Mouse (Mus musculus): ENCODE results near the gene Asb2.

Gene Asb2

DNA sequence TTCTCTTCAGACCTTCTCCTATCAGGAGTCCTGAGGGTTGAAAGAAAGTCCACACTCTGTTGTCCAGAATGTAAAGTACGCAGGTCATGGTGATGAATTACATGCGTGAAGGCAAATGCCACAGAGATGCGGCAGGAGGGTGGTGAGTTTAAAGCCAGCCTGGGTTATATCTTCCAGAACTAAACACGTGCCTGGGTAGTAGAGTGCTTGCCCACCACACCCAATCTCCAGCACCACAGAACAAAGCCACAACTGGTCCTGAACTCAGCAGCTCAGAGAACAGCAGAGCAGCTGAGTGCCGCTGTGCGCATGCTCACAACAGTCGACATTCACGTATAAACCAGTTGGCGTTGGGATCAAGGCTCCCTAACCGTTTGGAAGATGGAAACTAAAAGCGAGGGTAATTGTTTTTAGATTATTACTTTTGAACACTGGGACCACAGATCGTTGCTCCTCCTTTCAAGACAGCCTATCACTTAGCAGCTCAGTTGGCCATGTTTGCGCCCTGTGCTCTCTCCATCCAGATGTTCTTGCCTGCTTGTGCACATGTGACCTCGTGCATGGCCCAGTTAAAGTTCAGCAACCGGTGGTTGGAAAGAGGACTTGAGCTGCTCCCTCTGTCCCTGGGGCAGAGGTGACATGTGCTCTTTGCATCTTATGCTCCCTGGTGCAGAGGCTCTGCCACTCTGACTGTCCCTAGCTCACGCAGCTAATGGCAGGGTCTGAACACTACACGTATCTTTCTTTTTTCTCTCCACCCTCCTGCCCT is 5.9 kb upstream of the Asb2 start:
- DNase-seq (ENCODE audit: extremely low spot score, low spot score): no peak

DNA sequence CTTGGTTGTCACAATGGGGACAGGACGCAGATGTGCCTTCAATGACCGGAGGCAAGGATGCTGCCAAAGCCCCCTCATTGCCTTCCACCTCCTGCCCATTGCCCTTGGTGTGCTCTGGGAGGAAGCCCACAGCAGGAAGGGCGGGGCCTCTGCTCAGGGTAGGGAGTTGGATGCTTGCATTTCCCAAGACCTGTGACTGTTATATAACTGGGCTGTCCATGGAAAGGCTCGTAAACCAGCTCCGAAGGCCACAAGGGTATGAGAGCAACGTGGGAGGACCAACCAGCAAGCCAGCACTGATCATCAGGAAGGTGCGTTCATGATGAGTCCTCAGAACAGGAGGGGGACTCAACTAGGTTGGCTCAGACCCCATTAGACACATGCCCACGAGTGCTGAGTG is 5.0 kb upstream of the Asb2 start:
- DNase-seq (ENCODE audit: extremely low spot score, low spot score): no peak

DNA sequence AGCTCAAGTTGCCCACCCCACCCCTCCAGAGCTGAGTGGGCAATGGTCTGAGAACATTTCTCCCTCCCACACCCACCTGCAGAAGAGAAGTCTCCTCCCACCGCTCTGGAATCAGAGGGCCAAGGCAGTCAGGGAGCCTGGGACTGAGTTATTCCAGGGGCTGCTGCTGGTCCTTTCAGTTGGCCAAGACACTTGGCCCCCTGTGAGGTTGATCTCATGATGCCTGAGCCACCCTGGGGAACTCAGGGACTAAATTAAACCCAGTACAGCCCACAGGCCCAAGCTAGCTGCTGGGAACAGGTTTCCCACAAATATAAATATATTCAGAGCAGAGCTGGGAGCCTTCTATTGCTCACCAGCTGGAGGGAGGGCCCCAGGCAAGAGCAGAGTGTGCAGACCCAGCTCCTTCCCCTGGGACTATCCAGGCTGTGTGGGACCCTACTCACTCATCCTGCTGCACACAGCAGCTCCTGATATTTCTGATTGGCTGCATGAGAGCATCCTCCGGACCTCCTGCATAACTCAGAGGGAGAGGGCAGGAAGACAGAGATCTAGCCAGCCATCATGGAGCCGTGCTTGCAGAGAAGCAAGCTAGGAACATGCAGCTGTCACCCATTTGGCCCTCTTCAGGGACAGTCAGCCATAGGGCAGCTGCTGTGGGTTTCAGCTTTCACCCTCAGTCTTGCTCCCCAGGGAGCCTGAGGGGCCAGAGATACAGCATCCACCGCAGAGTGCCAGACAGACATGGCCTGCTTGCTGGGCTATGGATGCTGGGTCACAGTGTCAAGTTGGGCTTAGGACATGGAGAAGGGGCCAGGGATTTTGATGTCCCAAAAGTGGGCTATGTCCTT is 3.4 kb upstream of the Asb2 start:
- no peak for DNase-seq (ENCODE audit: extremely low spot score, low spot score)

DNA sequence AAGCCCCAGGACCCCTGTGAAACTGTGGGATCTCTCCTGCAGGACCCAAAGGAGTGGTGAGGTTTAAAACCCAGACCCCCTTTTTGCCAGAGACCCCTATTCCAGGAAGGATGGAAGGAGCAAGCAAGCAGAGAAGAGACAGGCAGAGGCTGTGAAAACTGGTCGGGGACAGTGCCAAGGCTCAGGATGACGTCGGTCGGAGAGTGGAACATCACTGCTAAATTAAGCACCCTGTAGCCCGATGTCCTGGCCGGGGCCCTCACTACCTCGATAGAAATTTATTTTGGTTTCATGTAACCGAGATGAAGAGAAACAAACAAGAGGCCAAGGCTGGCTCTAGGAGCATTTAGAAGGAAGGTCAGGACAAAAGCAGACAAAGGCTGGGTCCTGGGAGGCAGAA is 2.4 kb upstream of the Asb2 start:
- no peak for DNase-seq (ENCODE audit: extremely low spot score, low spot score)

DNA sequence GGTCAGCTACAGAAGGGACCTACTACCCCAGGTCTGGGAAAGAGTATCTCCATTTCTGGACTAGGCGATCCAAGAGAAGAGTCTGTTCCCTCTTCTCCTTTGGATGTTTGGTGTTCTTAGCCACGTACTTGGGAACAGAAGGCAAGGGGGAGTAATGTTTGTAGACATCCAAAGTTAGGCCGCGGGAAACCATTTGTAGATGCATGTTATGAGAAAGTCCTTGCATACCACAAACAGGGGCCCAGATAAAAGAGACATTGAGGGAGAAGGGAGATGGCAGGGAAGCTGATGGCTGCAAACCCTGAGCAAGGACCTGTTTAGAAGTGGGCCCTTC is 581 bp upstream of the Asb2 start:
- no peak for DNase-seq (ENCODE audit: extremely low spot score, low spot score)

DNA sequence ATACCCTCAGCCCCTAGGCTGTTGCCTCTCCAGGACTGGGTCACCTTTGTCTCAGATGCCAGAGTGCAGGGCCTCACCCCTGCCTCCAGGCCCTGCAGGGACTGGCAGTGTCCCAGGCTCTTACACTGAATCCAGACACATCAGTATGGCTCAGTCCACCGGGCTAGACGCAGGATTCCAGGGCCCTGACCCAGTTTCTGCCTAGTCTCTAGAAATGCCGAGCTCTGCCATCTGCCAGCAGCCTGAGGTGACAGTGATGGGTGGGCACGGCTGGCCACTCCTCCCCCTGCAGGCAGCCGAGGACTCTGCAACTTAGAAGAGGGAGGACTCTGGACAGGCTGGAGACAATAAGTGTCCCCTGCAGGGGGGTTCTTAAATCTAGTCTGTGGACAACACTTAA is 2.3 kb downstream of the Asb2 start:
- DNase-seq (ENCODE audit: extremely low spot score, low spot score): peak; percentile 37

DNA sequence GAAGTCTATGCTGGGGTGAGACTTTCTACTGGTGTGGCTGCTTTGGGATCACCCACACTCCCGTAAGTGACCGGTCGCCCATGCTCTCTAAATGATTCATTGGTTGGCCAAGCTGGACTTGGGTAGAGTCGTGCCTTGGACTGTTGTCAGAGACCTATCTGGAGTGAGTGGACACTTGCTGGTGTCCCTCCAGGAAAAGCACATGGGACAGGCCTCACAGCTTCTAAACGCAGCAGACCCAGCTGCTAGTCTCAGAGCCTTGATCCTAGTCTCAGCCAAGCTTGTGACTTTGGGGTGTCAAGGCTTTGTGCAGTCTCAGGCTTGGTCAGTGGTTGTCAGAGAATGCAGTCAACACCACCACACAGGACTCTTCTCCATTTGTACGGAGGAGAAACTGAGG is 3.1 kb downstream of the Asb2 start:
- DNase-seq (ENCODE audit: extremely low spot score, low spot score): no peak

DNA sequence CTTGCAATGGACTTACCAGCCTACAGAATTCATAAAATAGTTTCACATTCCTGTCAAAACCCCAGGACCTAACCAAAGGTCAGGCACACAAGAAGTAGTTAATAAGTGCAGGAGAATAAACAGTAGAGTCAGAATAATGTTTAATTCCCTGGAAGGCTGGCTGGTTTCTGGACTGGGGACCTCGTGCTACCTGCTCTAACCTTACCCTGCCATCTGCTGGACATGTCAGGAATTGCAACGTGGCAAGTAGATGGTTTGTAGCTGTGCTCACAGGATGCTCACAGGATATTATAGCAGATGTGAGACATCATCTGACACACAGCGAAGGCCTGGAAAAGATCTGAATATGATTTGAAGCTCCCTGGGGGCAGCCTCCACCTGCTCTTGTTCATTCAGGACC is 7.3 kb downstream of the Asb2 start:
- DNase-seq (ENCODE audit: extremely low spot score, low spot score): peak; percentile 88

DNA sequence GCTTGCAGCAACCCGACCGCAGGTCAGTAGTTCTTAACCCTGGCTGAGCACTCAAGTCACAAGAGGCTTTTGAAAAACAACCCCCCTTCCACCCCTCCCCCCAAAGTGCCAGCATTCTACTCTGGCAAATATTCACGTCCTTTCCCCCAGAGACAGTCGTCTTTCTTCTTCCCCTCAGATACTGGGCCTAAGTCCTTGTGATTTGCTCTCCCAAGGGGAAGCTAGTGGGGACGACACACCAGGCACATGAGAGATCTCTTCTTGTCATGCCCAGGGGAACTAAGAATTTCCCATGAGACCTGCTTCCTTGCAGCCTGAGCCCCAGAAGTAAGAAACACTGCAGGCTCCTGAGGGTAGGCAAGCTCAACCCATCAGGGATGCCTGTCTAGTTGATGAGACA is 8.4 kb downstream of the Asb2 start:
- DNase-seq (ENCODE audit: extremely low spot score, low spot score): no peak

DNA sequence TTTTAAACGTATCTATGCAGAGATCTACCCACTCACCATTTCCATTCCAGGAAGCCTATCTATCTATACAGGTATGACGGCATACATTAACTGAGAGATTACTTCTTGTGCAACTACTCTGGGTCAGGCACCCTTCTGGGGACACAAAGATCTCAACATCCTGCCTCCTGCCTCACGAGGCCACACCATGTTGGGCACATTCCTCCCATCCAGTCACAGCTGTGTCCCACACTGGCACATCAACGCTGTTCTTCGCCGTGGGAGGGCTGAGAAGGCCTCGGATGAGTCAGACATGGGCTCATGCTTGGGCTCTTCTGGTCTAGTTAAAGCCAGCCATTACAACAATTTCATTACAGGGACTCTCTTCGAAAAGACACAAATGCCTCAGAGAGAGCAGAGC is 8.9 kb downstream of the Asb2 start:
- no peak for DNase-seq (ENCODE audit: extremely low spot score, low spot score)

DNA sequence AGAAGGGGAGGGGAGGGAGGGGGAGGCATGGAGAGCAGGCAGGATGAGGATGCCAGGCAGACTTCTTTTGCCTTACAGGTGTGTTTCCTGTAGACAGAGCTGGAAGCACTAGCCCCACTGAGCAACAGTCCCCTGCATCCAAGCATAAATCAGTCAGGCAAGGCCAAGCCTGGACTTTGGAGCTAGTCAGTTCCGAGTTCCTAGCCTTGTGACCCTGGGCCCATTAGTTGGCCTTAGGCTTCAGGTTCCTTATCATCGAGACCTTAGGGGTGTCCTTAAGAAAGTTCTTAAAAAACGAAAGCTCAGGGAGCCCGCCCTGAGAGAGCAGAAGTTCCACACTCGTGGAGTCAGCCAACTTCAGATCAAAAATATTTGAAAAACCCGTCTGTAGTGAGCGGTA is 10.9 kb downstream of the Asb2 start:
- no peak for DNase-seq (ENCODE audit: extremely low spot score, low spot score)

DNA sequence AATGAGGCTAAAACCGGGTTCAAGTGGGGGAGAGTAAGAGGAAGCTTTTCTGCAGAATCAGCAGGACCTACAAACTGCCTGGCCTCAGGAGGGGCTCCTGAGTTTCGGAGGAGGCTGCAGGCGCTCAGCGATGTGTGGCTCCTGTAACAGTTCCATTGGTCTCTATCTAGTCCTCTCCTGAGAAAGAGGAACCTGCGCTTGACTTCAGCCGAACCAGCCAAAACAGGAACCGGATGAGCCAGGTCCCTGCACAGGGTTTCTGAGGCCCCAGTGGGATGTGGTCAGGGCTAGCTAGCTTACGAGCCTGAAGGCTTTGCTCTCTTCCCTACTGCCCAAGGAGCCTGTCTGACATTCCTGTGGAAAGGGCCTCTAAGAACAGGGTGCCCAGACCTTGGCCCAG is 12.3 kb downstream of the Asb2 start:
- no peak for DNase-seq (ENCODE audit: extremely low spot score, low spot score)

DNA sequence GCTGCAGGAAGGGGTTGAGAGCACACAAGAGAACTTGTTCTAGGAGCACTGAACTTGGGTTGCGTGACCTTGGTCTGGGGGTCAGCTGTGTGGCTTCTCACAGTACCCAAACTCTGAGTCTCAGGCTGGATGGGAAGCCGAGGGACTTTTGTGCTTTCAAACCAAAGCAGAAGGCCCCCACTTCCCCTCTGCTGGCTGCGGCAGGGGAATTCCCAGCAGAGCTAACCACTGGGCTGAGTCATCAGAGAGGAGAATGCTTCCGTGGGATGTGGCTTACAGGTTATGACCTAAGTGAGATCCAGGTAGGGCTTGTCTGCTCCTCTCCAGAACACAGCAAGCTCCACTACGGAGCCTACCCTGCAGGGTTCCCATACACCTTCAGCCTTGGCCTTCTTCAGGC is 14.6 kb downstream of the Asb2 start:
- DNase-seq (ENCODE audit: extremely low spot score, low spot score): no peak

DNA sequence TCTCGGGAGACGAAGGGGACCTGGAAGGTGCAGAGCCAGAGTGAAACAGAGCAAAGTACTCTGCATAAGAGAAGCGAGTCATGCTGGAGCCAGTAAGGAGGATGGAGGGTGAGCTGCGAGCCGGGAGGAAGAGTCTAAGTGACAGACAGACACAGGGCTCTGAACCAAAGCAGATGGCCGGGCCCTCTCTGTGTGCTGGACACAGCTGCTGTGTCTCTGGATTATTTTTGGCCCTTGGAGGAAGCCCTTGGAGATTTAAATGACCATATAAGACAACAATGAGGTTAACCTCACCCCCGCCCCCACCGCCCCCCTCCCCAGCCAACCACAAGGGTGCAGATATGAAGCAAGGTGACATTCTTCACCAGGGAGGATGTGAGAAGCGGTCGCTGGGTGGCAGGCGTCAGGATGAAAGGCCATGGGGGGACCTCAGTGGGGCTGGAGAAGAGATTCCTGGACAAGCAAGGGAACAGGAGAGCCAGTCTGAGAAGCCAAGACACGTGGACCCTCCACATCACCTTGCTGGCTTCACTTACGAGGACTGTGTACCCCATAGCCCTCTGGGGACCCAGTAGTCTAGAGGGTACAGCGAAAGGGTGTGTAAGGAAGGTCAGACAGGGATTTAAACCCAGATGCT is 17.5 kb downstream of the Asb2 start:
- no peak for DNase-seq (ENCODE audit: extremely low spot score, low spot score)

DNA sequence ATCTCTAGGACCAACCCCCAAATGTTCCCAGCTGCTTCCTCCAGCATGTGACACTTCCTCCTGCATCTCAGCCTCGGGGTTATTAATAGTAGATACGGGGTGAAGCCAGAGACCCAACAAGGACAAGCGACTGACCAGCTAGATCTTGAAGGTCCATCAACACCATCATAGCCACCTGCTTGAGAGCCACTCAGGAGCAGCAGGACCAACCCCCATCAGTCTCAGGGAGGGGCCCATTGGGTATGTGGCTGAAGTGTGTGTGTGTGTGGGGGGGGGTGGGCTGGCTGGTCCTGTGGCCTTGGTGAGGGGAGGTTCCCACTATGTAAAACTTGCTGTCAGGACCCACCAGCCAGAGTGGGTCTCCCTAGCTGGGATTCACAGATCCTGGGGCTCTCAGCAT is 19.0 kb downstream of the Asb2 start:
- DNase-seq (ENCODE audit: extremely low spot score, low spot score): no peak

DNA sequence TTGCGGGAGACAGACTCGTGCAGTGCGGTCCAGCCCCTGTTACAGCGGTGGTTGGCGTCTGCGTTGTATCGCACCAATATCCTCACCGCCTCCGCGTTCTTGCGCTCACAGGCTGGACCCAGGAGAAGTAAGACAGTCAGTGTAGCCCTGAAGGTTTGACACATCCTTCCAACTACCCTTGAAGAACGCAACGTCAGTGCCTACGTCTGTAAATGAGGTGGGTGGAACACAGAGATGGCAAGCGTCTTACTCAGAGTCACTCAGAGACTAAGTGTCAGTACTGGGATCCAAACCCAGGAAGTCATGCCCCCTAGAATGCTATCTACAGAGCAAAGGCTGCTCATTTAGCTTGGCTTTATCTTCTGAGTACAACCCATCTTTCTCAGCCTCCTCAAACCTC is 22.4 kb downstream of the Asb2 start:
- no peak for DNase-seq (ENCODE audit: extremely low spot score, low spot score)

DNA sequence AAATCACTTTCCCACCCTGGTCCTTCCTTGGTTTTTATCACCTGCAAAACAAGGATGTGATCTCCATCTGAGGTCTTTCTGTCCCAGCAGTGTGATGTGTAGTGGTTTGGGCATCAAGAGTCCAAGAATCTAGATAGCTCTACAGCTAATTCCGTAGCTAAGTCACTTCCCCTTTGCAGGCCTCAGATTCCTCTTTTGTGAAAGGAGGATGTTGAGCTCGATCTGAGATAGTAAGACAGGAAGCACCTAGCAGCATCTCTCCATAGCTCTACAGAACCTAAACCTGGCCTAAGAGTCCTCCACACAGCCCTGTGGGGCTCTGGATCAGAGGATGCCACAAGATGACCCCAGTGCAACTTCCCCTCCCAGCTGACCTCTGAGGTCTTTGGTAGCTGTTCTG is 22.9 kb downstream of the Asb2 start:
- no peak for DNase-seq (ENCODE audit: extremely low spot score, low spot score)

DNA sequence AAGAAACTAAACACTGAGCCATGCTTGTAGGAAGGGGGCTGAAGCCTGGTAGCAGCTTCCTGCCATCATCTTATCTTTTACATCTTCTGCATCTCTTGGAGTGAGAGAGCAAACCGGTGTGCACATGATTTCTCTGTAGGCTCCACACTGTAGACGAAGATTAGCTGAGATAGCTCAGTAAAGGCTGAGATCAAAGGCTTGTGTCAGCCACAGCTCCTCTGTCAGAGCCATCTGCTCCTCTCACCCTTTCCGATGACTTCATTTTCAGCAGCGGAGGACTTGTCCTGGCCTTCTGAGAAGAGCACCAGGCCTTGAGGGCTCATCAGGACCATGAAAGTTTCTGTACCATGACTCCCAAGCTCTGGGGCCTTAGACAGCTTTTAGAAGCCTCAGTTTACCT is 24.3 kb downstream of the Asb2 start:
- DNase-seq (ENCODE audit: extremely low spot score, low spot score): no peak

DNA sequence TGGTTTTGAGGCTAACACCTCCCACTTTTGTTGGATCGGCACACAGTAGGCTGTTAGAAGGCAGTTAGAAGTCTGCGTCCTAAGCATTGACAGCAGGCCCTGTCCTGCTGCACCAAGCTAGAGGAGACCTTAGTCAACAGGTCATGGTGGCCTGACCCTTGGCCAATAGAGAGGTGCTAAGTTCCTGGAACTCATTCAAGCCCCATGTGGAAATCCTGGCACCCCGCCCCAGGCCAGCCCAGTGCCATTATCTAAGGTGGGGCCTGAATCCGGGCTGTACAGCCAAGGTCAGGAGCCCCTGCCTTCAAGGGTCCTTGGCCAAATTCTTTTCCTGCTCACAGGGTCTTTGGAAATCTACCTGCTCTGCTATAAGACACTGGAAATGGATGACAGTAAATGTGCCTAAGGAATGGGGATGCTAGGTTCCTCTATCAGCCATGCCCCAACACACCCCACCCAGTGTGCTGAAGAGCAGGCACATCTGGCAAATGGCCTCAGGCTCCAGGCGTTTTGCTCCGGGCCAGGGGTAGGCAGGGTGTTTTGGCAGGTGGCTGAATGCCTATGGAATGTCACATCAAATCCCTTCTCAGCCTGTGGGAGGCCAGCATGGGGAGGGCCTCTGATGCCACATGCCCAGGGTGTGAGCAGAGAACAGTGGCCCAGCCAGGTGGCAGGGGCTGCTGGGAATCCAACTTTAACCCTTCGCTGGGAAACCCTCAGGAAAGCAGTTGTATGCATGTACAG is 27.2 kb downstream of the Asb2 start:
- no peak for DNase-seq (ENCODE audit: extremely low spot score, low spot score)

DNA sequence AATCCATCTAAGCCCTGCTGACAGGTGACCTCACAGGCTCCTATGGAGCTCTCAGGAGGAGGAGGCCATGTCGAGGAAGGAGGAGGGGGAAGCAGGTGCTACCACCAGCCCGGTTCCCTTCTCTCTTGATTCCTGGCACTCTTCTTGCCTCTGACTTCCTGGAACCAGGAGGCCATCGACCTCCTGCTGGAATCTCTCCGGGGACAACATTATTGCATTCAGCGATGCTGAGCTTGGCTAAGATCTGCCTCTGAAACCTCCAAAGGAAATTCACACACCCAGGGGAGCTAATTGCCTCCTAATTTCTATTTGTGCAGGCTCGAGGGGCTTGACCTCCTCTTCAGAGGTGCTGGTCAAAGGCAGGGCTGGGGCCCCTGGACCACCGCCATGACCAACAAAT is 28.7 kb downstream of the Asb2 start:
- DNase-seq (ENCODE audit: extremely low spot score, low spot score): no peak

DNA sequence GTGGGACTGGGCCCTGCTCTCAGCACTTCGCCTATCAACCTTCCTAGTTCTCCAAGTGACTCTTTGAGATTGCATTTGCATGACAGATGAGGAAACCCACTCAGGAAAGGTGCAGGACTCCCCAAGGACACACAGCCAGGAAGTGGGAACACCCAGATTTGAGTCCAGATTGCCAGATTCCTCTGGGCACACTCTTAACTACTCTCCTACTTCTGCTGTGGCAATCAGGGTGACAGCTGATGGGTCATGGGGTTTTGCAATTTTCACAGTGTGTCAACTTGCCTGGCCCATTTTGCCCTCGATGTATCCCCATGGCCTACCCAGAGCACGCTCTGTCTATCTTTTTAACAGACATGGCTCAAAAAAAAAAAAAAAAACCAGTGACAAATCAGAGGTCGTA is 29.2 kb downstream of the Asb2 start:
- DNase-seq (ENCODE audit: extremely low spot score, low spot score): no peak

Data from neural tube, embryonic 10.5 days (tissue).